Mouse (Mus musculus) brain, embryonic 14.5 days (tissue): ENCODE measurements around the gene Mindy1. TPM values are rescaled to one million over a fixed set of nuclear protein-coding genes. Genes with fewer than 3 reads are reported as not detected.

Source experiments
- polyA plus RNA-seq: library from polyadenylated mRNA; depleted of rRNA; stranded (reverse); fragments of >200 nt; gene quantifications from 2 replicates; pipeline ENCODE4 v1.2.3, GENCODE M21; 2012; rRNA removed

The Mindy1 gene
- polyA plus RNA-seq, 1 experiment: 48.7 TPM

Other genes starting within 250 kb of the Mindy1 start
- gene Psmd4, start 238.7 kb upstream of the Mindy1 start, polyA plus RNA-seq: 256 and 330 TPM in 2 replicates
- gene Pip5k1a, start 174.4 kb upstream of the Mindy1 start, polyA plus RNA-seq: 30.4 and 31.6 TPM in 2 replicates
- 159 and 173 TPM in 2 replicates for gene Vps72, start 170.3 kb upstream of the Mindy1 start, polyA plus RNA-seq
- 1.5 and 2.1 TPM in 2 replicates for gene Tmod4, start 156.9 kb upstream of the Mindy1 start, polyA plus RNA-seq
- 101 and 136 TPM in 2 replicates for gene Scnm1, start 147.3 kb upstream of the Mindy1 start, polyA plus RNA-seq
- gene Lysmd1, start 147.3 kb upstream of the Mindy1 start, polyA plus RNA-seq: 23.7 and 27.4 TPM in 2 replicates
- gene Tnfaip8l2, start 139.0 kb upstream of the Mindy1 start, polyA plus RNA-seq: 2.3 and 2.4 TPM in 2 replicates
- 138 and 164 TPM in 2 replicates for gene Sema6c, start 120.9 kb upstream of the Mindy1 start, polyA plus RNA-seq
- 14.4 and 14.7 TPM in 2 replicates for gene Gabpb2, start 63.4 kb upstream of the Mindy1 start, polyA plus RNA-seq
- 62.5 and 80.3 TPM in 2 replicates for gene Cdc42se1, start 52.6 kb upstream of the Mindy1 start, polyA plus RNA-seq
- gene Mllt11, start 49.2 kb upstream of the Mindy1 start, polyA plus RNA-seq: 784 and 825 TPM in 2 replicates
- 0.25 and 0.26 TPM in 2 replicates for gene Gm128, start 39.7 kb upstream of the Mindy1 start, polyA plus RNA-seq
- gene Bnipl, start 30.2 kb upstream of the Mindy1 start, polyA plus RNA-seq: 0.53 and 0.64 TPM in 2 replicates
- 64.6 and 72.9 TPM in 2 replicates for gene Prune1, start 731 bp downstream of the Mindy1 start, polyA plus RNA-seq
- gene Anxa9, start 25.8 kb downstream of the Mindy1 start, polyA plus RNA-seq: 1.4 and 1.6 TPM in 2 replicates
- gene Cers2, start 33.4 kb downstream of the Mindy1 start, polyA plus RNA-seq: 89.6 and 100 TPM in 2 replicates
- gene Setdb1, start 75.9 kb downstream of the Mindy1 start, polyA plus RNA-seq: 60.7 and 60.8 TPM in 2 replicates
- not detected in 2 replicates for gene 4930558C23Rik, start 121.5 kb downstream of the Mindy1 start, polyA plus RNA-seq
- gene Arnt, start 153.0 kb downstream of the Mindy1 start, polyA plus RNA-seq: 31.6 and 36.6 TPM in 2 replicates
- 7.2 and 10.6 TPM in 2 replicates for gene Ctsk, start 217.9 kb downstream of the Mindy1 start, polyA plus RNA-seq
- gene Ctss, start 245.4 kb downstream of the Mindy1 start, polyA plus RNA-seq: 5.0 and 7.3 TPM in 2 replicates